Mouse (Mus musculus) hindbrain, embryonic 12.5 days (tissue): Measurements from ENCODE around the gene Maats1. TPM values are rescaled to one million over a fixed set of nuclear protein-coding genes. Genes with fewer than 3 reads are reported as not detected.
A peak's percentile ranks its signal among the peaks of the same experiment; 100 is the strongest.

ENCODE experiments used
- ATAC-seq: fragments of 200-750 bp; cut with Nextera tagmentation; 2 replicates; pipeline ENCODE4 v1.8.0; 2017; ENCODE audit warnings: moderate TSS enrichment; ENCODE audit not compliant: low FRiP score
- H3K27ac ChIP-seq: fragments of 300-500 bp; sonication (generic); 2 replicates; pipeline ENCODE4 v1.5.1; 2016; ENCODE audit warnings: mild to moderate bottlenecking
- H3K27me3 ChIP-seq: fragments of 300-500 bp; sonication (generic); 2 replicates; pipeline ENCODE4 v1.6.1; 2016; ENCODE audit warnings: mild to moderate bottlenecking
- H3K36me3 ChIP-seq: fragments of 300-500 bp; sonication (generic); 2 replicates; pipeline ENCODE4 v1.6.1; 2016; ENCODE audit warnings: mild to moderate bottlenecking
- H3K4me1 ChIP-seq: fragments of 300-500 bp; sonication (generic); 2 replicates; pipeline ENCODE4 v1.6.1; 2016
- H3K4me2 ChIP-seq: fragments of 300-500 bp; sonication (generic); replicated peaks from 2 replicates; pipeline ENCODE4 v1.6.1; 2016; ENCODE audit warnings: mild to moderate bottlenecking
- H3K4me3 ChIP-seq: fragments of 300-500 bp; sonication (generic); 2 replicates; pipeline ENCODE4 v1.5.1; 2016; ENCODE audit warnings: mild to moderate bottlenecking
- H3K9ac ChIP-seq: fragments of 300-500 bp; sonication (generic); 2 replicates; pipeline ENCODE4 v1.6.1; 2016; ENCODE audit warnings: mild to moderate bottlenecking, moderate library complexity
- H3K9me3 ChIP-seq: fragments of 300-500 bp; sonication (generic); replicated peaks from 2 replicates; pipeline ENCODE4 v1.6.1; 2016; ENCODE audit warnings: mild to moderate bottlenecking
- WGBS: fragments of 180-500 bp; shearing (Covaris S2); methylation state at CpG from one replicate; pipeline ENCODE4 v1.1.7; 2016; 5-methylcytosine and 5-hydroxymethylcytosine counted together
- polyA plus RNA-seq: library from polyadenylated mRNA; unstranded; fragments of >200 nt; fragmentation: Nextera tagmentation; extraction: Ambion mirVana; gene quantifications from 2 replicates; pipeline ENCODE4 v1.2.1, GENCODE M21; 2016

The Maats1 gene
- polyA plus RNA-seq, 1 experiment from 2014 or later: 1.2 TPM

DNA sequence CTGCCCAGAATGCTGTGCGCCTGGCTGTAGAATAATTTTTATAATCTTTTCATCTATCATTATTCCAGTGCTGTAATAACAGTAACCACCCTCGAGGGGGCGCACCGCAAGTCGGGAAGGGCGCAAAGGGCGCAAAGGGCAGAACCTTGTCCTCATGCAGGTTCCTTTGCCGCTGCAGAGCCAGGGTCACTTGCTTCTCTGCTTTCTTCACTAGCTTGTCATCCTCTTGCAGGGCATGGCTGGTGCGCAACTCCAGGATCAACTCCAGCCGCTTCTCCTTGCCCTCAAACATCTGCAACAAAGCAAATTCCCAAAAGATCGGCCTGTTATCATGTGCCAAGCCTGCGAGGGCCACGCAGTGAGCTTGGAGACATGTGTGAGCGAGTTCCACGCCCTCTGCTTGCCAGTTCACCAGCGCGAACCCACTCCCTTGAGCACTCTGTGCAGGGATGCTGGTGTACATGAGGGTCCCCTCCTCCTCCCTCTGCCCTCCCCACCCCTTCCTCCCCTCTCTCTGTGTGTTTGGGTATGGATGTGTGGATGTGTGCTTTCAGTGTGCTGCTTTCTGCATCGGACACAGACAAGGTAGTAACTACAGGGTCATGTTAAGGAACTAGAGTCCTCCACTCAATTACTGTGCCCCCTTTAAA is 35.2 kb downstream of the Maats1 start:
- ATAC-seq: peak; percentile 63
- no peak overlapping the region for H3K27ac ChIP-seq
- no peak overlapping the region for H3K4me2 ChIP-seq
- H3K4me1 ChIP-seq: peaks cover 15% of the 10 kb centered on the region
- WGBS: 50% methylated on average over 18 of the region's 18 CpGs
- no peaks in the 10 kb centered on the region for H3K9me3 ChIP-seq
- no peak overlapping the region for H3K9ac ChIP-seq
- H3K36me3 ChIP-seq: no peaks in the 10 kb centered on the region
- H3K27me3 ChIP-seq: no peaks in the 10 kb centered on the region
- no peak overlapping the region for H3K4me3 ChIP-seq

DNA sequence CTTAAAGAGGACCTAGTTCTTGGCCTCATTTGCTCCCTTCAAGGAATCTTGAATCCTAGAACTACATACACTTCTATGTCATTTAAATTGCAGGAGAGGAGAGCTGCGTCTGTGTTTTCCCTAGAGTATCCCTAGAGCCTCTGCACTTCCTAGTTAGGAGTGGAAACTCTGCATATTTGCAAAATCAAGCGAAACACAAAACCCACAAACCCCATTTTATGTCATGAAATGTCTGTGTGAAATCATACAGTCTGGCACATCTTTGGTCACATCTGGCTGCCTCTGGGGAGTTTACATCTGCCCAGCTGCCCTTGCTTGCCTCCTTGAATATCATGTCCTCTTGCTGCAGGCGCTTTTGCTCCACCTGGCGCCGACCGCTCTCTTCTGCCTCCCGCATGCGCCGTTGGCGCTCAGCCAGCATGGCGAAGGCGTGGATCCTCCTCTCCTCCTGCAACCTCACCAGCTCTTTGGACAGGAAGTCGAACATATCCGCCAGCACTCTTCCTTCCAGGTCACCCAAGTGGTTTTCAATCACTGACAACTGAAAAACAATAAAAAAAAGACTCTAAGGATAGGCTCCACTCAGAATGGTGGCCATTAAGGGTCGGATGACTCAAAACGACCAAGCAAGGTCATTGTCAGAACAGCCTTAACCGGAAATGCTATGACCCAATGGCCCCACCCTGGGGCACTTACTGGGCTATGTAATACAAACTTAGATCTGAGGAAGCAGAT is 37.3 kb downstream of the Maats1 start:
- ATAC-seq: no peak
- Histone ChIP-seq H3K4me2 (no peak overlapping the region), H3K27ac (no peak overlapping the region), H3K9me3 (no peaks in the 10 kb centered on the region), H3K9ac (no peak overlapping the region), H3K4me1 (peaks cover 15% of the 10 kb centered on the region), H3K27me3 (no peaks in the 10 kb centered on the region), H3K4me3 (no peak overlapping the region), H3K36me3 (no peaks in the 10 kb centered on the region)
- 79% methylated on average over 17 of the region's 17 CpGs for WGBS

DNA sequence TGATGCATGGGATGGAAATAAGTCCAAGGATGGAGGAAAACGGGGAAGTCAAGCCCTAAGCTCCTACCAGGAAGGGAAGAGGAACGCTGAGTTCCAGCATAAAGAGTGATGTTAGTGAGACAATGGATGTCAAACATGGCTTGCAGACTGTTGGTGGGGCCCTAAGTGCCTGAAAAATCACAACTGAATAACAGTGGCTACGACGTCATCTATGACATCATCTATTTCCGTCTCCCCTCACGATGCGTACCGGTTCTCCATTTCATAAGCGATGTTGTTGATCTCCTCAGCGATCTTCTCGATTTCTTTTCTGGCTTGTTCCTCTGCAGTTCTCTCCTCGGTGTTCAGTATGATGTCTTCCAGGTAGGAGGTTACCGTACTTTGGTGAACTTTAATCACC is 39.6 kb downstream of the Maats1 start:
- H3K4me2 ChIP-seq: no peak overlapping the region
- H3K9me3 ChIP-seq: no peaks in the 10 kb centered on the region
- H3K27me3 ChIP-seq: no peaks in the 10 kb centered on the region
- 92% methylated on average over 13 of the region's 13 CpGs for WGBS
- H3K9ac ChIP-seq: no peak overlapping the region
- H3K27ac ChIP-seq: no peak overlapping the region
- peaks cover 8% of the 10 kb centered on the region for H3K4me1 ChIP-seq
- ATAC-seq: no peak
- no peaks in the 10 kb centered on the region for H3K36me3 ChIP-seq
- no peak overlapping the region for H3K4me3 ChIP-seq

DNA sequence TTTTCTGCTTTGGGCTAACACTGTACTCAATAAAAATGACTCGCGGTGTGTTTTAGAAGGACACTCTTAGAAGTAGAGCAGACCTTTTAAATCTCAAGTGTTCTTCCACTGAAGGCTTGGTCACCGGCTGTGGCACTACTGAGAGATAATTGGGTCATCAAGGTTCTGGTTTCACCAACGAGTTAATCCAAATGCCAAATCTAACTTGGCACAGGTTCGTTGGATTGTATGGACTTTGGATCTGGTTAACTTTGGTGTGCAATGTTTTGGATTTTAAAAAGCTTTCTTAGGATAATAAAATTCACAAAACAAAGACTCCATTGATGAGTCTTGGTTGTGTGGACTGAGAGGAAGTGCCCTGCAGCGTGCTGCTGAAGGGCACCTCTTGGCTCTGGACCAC is 43.5 kb downstream of the Maats1 start:
- H3K36me3 ChIP-seq: no peaks in the 10 kb centered on the region
- ATAC-seq: no peak

DNA sequence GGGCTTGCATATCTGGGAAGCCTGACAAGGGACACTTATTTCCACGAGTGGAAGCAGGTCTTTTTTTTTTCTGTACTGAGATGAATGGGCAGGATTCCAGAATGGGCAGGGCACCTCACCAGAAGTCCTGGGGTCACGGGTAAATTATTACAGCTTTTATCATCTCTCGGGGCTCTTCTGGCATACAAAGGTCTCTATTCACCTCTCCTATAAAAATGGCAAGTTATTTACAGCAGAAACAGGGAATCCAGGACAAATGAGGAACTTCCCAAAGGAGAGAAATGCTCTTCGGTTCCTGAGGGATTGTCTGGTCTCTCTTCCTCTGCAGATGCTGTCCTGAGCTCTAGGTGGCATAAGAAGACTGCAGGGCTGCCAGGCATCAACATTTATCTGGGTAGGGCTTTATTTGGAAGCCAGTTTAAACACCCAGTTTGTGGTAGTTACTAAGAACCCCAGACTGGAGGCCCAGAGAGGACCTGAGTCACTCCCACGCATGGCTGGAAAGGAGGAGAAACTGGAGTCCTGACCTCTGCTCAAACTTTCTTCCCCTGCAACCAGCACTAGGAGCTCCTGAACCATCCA is 46.5 kb downstream of the Maats1 start:
- ATAC-seq: no peak
- 59% methylated on average over 5 of the region's 5 CpGs for WGBS
- no peaks in the 10 kb centered on the region for H3K27me3 ChIP-seq
- H3K27ac ChIP-seq: no peak overlapping the region
- H3K4me1 ChIP-seq: no peaks in the 10 kb centered on the region
- H3K4me2 ChIP-seq: no peak overlapping the region
- no peak overlapping the region for H3K4me3 ChIP-seq
- H3K36me3 ChIP-seq: no peaks in the 10 kb centered on the region
- no peak overlapping the region for H3K9ac ChIP-seq
- H3K9me3 ChIP-seq: no peaks in the 10 kb centered on the region

More for the DNA sequence above, 43.5 kb downstream of the Maats1 start:
- no peak overlapping the region for H3K9ac ChIP-seq
- no peaks in the 10 kb centered on the region for H3K27me3 ChIP-seq
- no peaks in the 10 kb centered on the region for H3K9me3 ChIP-seq
- H3K4me2 ChIP-seq: no peak overlapping the region
- H3K4me1 ChIP-seq: no peaks in the 10 kb centered on the region
- WGBS: 85% methylated on average over 6 of the region's 6 CpGs
- H3K4me3 ChIP-seq: no peak overlapping the region
- H3K27ac ChIP-seq: no peak overlapping the region

DNA sequence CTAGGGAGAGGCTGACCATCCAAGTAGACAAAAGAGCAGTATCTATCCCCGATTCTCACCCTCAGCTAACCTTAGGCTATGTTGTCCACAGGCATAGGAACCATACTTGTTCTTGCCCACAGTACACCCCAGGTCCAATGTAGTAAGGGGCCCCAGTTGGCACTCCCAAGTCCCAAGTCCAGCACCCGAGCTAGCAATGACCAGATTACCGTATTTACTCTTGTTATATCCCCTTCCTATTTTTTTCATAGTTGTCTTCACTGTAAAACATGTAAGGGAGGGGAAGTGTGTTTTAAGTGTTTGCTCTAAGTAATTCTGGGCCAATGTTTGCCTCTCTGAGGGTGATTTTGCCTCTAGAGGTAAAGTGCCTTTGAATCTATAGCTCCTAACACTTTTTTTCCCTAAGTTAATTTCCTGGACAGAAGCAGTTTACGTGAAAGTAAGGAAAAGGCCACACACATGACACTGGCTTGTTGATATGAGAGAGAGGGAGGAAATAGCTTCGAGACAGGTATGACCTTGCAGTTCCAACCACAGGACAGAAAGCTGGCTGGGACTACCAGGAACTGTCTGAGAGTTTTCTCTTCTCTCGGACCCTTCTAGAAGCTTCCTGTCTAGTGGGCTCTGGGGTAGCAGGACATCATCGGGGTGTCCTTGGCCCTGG is 47.1 kb downstream of the Maats1 start, which contains the start of gene Nr1i2:
Nr1i2 (minus strand) TSS at position 140 of the 664 bp plus-strand sequence.
- Histone ChIP-seq H3K4me2 (no peak within 1 kb of the TSS), H3K4me1 (no peaks in the 10 kb centered on the region), H3K9ac (no peak within 1 kb of the TSS), H3K27me3 (no peaks in the 10 kb centered on the region), H3K36me3 (no peaks in the 10 kb centered on the region), H3K27ac (no peak within 1 kb of the TSS), H3K4me3 (no peak within 1 kb of the TSS), H3K9me3 (no peaks in the 10 kb centered on the region)
- ATAC-seq: no peak
- 68% methylated on average over 7 of the region's 7 CpGs for WGBS

DNA sequence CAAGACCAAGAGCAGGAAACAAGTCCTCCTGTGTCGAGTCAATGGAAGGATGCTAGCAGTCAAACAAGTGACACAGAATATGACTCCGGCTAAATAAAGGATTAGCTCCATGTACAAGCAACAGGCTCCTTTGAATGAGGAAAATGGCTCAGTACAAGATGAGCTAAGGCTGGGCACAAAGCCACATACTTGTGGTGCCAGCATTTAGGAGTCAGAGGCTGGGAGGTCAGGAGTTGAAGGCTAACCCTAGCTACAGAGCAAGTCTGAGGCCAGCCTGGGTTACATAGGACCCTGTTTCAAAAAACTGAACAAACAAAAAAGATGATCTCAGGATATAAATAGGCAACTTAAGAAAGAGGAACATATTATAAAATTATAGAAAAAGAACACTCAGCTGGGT is 51.8 kb downstream of the Maats1 start:
- Histone ChIP-seq H3K9ac (no peak overlapping the region), H3K27me3 (no peaks in the 10 kb centered on the region), H3K4me1 (0 out of 2 replicates have a peak, but pooled peaks cover 3% of the 10 kb centered on the region), H3K36me3 (no peaks in the 10 kb centered on the region), H3K9me3 (no peaks in the 10 kb centered on the region), H3K4me3 (no peak overlapping the region), H3K4me2 (no peak overlapping the region), H3K27ac (no peak overlapping the region)
- no peak for ATAC-seq
- WGBS: 91% methylated on average over 2 of the region's 2 CpGs

DNA sequence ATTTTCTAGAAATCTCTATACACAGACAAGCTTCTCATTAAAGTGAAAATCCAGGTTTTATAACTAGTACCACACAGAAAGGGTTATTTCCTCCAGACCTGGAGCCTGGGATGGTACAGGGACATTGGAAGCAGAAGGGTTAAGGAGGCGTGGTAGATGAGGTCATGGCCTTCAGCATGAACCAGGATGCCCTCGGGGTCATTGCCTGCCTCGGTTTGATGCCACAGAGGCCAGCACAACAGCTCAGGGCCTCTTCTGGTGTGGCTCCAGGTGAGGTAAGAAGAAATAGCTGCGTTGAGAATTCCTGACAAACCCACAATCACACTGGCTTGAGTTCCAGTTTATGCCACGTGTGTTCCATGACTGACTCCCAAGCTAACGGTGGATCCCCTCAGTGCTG is 53.1 kb downstream of the Maats1 start:
- no peak overlapping the region for H3K4me3 ChIP-seq
- H3K27me3 ChIP-seq: no peaks in the 10 kb centered on the region
- WGBS: 29% methylated on average over 6 of the region's 6 CpGs
- H3K27ac ChIP-seq: no peak overlapping the region
- no peak for ATAC-seq
- 0 out of 2 replicates have a peak, but pooled peaks cover 3% of the 10 kb centered on the region for H3K4me1 ChIP-seq
- H3K9me3 ChIP-seq: no peaks in the 10 kb centered on the region
- no peak overlapping the region for H3K9ac ChIP-seq
- H3K4me2 ChIP-seq: no peak overlapping the region
- no peaks in the 10 kb centered on the region for H3K36me3 ChIP-seq

DNA sequence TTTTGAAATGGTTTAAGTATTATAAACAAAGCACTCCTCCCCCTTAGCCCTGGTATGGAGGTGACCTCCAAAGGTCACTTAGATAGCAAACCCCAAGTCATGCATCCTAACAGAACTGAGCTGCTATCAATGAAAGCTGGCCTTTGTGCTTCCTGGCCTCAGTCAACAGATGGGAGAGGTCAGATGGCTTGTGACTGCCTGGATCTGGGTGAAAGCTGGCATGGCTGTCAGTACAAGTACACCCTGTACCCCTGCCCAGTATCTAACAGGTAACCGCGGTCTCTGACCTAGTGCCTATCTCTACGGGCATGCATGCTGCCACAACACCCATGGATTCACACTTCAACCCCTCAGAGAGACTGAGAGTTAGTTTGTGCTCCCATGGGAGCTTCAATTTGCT is 54.2 kb downstream of the Maats1 start:
- Histone ChIP-seq H3K4me2 (no peak overlapping the region), H3K27me3 (no peaks in the 10 kb centered on the region), H3K27ac (no peak overlapping the region), H3K4me1 (peaks cover 10% of the 10 kb centered on the region; the same call in 1 of the 2 replicates), H3K4me3 (no peak overlapping the region), H3K9ac (no peak overlapping the region), H3K9me3 (no peaks in the 10 kb centered on the region), H3K36me3 (no peaks in the 10 kb centered on the region)
- 94% methylated on average over 3 of the region's 3 CpGs for WGBS
- no peak for ATAC-seq

DNA sequence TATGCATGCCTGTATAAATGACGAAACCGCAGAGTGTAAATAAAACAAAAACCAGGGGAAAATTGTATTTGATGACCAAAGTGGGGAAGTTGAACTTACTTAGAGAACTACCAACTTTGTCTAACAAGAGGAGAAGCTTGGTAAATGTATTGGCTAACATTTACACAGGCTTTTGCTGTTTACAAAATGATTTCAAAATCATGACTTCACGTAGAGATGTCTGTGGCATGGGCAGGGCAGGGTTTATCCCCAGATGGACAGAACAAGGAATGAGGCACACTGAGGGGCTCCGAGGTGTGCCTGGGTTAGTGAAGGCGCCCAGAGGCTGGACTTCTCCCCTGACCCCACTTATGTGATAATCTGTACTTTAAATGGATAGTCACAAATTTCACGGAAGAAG is 54.6 kb downstream of the Maats1 start:
- Histone ChIP-seq H3K9me3 (no peaks in the 10 kb centered on the region), H3K4me2 (no peak overlapping the region), H3K9ac (no peak overlapping the region), H3K27me3 (no peaks in the 10 kb centered on the region), H3K4me3 (no peak overlapping the region), H3K36me3 (no peaks in the 10 kb centered on the region), H3K27ac (no peak overlapping the region), H3K4me1 (peaks cover 10% of the 10 kb centered on the region; the same call in 1 of the 2 replicates)
- ATAC-seq: no peak
- 83% methylated on average over 6 of the region's 6 CpGs for WGBS

DNA sequence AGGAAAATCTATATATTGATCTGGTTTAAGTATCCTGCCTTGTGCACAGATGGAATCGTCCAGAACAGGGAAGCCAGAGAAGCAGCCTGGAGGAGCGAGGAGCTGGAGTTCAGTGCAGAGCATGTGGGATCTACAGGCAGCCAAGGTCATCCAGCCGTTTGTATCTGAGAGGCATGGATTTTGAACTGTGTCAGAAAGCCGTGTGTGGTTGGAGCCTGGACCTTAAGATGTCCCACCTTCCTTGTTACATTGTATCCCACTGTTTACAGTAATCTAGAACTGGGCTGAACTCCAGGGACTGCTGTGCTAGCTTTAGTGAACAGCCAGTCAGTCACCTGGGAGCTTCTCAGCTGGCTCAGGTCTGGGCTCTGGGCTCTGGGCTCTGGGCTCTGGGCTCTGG is 55.4 kb downstream of the Maats1 start:
- H3K9me3 ChIP-seq: no peaks in the 10 kb centered on the region
- no peaks in the 10 kb centered on the region for H3K27me3 ChIP-seq

DNA sequence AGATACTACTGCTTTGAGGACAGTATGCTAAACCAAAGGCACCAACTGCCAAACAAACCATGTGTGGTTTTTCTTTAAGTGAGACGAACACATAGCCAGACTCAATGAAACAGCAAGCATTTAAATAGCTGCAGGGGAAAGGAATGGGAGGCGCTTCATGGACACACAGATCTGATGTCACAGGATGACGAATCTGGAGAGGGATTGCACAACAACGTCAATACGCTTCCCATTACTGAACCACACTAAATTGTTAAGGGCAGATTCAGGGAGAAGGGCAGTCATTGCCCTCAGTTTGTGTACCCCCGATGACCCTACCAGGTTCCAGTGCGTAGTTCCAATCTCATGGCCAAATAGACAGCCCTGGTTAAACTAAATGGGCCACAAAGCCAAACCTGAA is 56.1 kb downstream of the Maats1 start:
- no peaks in the 10 kb centered on the region for H3K9me3 ChIP-seq
- H3K4me2 ChIP-seq: no peak overlapping the region
- no peak overlapping the region for H3K9ac ChIP-seq
- no peaks in the 10 kb centered on the region for H3K36me3 ChIP-seq
- peaks cover 10% of the 10 kb centered on the region; the same call in 1 of the 2 replicates for H3K4me1 ChIP-seq
- ATAC-seq: no peak
- no peak overlapping the region for H3K4me3 ChIP-seq
- 78% methylated on average over 7 of the region's 7 CpGs for WGBS
- no peaks in the 10 kb centered on the region for H3K27me3 ChIP-seq
- H3K27ac ChIP-seq: no peak overlapping the region

More for the DNA sequence above, 55.4 kb downstream of the Maats1 start:
- Histone ChIP-seq H3K4me1 (peaks cover 10% of the 10 kb centered on the region; the same call in 1 of the 2 replicates), H3K4me2 (no peak overlapping the region), H3K27ac (no peak overlapping the region), H3K9ac (no peak overlapping the region), H3K4me3 (no peak overlapping the region), H3K36me3 (no peaks in the 10 kb centered on the region)
- no peak for ATAC-seq
- WGBS: 68% methylated on average over 4 of the region's 4 CpGs
